Mouse (Mus musculus) spleen, postnatal 36 days (tissue): ENCODE results near the gene Wasf2.

ENCODE experiments used
- DNase-seq, 2 experiments: peaks; one replicate each; pipeline ENCODE4 v3.0.0; 2022; ENCODE audit warnings: low spot score in 2 of 2, mixed read lengths in 1 of 2

Gene Wasf2

GRCm38 (mm10) chr4:133234771-133235170, 104.5 kb downstream of the Wasf2 start:
- DNase-seq = no peak

- DNase-seq = no peak
Measured at GRCm38 (mm10) chr4:133235415-133235814, 105.1 kb downstream of the Wasf2 start.

GRCm38 (mm10) chr4:133237911-133238310, 107.6 kb downstream of the Wasf2 start:
- DNase-seq = peak; percentile 74 to 75

- DNase-seq = peak; percentile 30 to 48
Measured at GRCm38 (mm10) chr4:133240490-133240921, 110.2 kb downstream of the Wasf2 start, which contains the start of gene Map3k6. Map3k6 (plus strand) TSS chr4:133240818.

- DNase-seq = peak; percentile 86
Measured at GRCm38 (mm10) chr4:133240934-133241908, 110.9 kb downstream of the Wasf2 start.

- no peak for DNase-seq
Measured at GRCm38 (mm10) chr4:133241910-133242309, 111.6 kb downstream of the Wasf2 start.

- no peak for DNase-seq
Measured at GRCm38 (mm10) chr4:133242710-133243109, 112.4 kb downstream of the Wasf2 start.

- DNase-seq = no peak
Measured at GRCm38 (mm10) chr4:133243538-133243937, 113.2 kb downstream of the Wasf2 start.

- no peak for DNase-seq
Measured at GRCm38 (mm10) chr4:133244289-133244688, 114.0 kb downstream of the Wasf2 start.

GRCm38 (mm10) chr4:133247072-133247471, 116.8 kb downstream of the Wasf2 start:
- no peak for DNase-seq

GRCm38 (mm10) chr4:133247806-133248449, 117.6 kb downstream of the Wasf2 start:
- peak; percentile 33 to 51 for DNase-seq
